Mouse (Mus musculus) liver, adult (tissue): ENCODE measurements around the gene Tnfrsf21.

ENCODE experiments used
- GATA4 ChIP-seq: IDR thresholded peaks from 2 replicates; pipeline ENCODE4 v1.6.1; 2014; ENCODE audit warnings: mild to moderate bottlenecking, low read length; ENCODE audit not compliant: insufficient replicate concordance

The Tnfrsf21 gene

DNA sequence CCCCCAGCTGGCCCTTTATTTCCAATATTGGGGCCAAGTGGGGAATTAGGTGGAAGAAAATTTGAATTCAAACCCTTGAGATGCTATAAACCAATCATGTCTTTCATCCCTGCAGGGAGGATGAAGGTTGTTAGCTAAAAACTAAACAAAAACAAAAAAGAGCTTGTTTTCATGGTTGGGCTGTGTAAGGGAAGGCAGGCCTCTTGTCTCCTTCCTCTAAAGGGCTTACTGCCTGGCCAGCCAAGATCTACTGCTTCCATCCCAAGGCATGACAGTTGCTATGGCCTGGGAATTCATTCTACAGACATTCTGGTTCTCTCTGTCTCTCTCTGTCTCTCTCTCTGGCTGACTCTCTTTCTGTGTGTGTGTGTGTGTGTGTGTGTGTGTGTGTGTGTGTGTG lies 1.7 kb downstream of the Tnfrsf21 start:
- TF ChIP-seq GATA4: no peak

- no peak for TF ChIP-seq GATA4
These were observed 3.3 kb downstream of the Tnfrsf21 start for GRCm38 (mm10) chr17:43019660-43020059.

DNA sequence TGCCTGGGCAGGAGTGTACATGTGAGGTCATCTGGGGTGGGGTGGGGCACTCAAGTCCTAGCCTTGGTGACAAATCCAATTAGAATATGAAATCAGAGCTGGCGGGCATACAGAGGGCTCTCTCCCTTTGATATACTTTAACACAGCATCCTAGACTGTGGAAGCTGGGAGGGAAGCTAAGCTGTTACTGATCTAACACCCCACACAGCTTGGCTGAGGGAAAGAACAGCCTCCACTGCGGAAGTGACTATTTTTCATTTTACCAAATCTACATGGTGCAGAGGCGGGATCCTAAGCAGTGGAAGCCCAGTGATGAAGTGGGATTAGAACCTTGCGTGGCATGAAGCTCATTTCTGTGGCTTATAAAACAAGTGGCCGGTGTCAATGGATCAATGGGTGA lies 4.7 kb downstream of the Tnfrsf21 start:
- TF ChIP-seq GATA4: no peak

DNA sequence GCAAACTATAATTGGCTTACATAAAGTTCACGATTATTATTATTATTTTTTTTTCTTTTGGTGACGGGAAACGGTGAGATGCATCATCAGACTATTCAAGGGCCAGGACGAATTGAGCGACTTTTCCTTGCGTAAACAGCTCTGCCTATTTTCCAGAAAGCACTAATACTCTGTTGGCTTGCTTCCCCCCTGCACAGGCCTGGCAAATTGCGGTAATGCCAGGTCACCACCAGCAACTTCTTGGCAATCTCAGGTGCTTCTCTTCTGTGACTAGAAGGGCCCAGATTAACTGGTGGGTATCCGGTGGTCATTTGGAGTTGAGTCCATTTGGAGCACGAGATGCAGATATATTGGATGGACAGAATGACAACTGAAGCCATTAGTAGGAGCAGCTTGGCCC lies 5.7 kb downstream of the Tnfrsf21 start:
- TF ChIP-seq GATA4: no peak

DNA sequence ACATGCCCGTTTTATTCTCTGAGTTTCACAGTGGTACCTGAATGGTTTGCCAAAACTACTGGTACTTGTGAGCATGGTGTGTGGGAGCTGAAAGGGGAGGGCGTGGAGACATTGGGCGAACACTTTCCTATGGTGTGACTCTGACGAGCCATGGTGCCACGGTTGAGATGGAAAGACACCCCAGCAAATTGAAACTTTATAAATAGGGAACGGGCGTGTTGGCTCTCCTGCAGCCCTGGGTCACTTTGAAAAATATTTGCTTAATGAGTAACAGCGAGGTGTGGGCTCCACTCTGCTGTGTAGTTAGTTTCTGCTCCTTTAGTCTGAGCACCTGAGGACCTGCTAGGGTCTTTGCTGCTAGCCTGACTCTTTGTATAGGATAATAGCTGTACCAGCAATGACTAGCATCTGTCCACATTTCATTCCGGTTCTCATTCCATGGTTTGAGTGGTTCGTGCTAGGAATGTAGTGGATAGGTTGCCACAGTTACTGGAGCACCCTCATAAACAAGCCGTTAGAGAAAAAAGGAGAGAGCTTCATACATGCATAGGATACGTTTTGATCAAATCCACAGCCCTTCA lies 7.4 kb downstream of the Tnfrsf21 start:
- no peak for TF ChIP-seq GATA4

- no peak for TF ChIP-seq GATA4
These were observed 8.2 kb downstream of the Tnfrsf21 start for GRCm38 (mm10) chr17:43024531-43024930.

GRCm38 (mm10) chr17:43025048-43025447 lies 8.7 kb downstream of the Tnfrsf21 start:
- TF ChIP-seq GATA4: no peak

DNA sequence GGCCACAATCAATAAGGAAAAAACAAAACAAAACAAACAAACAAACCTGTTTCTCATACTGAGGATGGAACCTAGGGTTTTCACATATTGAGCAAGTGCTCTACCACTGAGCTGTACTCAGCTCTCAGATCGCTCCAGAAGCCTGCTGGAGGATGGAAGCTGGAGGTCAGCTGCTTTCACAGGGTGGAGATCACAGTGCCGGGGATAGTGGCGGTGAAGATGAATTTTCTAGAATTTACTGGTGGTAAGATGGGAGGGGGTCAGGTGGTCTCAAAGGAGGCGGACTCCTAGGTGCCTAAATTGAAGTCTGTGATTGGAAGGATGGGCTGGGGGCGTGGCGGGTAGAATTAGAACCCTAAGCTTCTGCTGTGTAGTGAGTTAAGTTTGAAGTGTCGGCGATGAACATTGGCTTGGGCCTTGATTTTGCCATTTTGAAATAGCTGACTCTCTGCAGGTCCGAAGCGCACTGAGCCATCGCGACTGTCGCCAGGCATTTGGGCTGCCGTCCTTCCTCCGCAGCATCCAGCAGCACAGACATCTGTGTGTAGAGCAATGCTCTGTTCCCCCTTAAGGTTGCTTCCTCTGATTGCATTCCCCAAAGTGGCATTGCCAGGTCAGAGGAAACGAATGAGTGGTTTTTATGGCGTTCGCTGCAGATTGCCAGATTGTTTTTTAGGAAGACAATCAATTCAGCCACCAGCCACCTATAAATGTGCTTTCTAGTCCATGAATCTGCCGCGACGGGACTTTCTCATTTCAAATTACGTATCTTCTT lies 9.7 kb downstream of the Tnfrsf21 start:
- TF ChIP-seq GATA4: no peak

DNA sequence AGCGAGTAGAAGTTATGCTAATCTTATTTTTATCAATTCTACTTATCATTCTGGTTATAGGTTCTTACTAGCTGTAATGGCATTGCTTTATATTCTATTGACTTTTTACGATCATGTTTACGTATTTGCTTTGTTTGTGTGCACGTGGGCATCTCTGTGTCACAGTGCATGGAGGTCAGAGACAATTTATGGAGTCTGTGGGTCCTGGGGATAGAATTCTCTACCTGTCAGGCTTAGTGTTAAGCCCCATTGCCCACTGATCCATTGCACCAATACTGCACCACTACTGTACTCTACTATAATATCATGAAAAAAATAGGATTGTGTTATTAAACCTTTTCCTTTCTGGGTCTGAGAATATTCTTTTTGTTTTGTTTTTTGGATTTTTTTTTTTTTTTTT lies 10.4 kb downstream of the Tnfrsf21 start:
- TF ChIP-seq GATA4: no peak

- no peak for TF ChIP-seq GATA4
These were observed 13.2 kb downstream of the Tnfrsf21 start for GRCm38 (mm10) chr17:43029546-43029945.

GRCm38 (mm10) chr17:43030290-43030689 lies 13.9 kb downstream of the Tnfrsf21 start:
- TF ChIP-seq GATA4: no peak

DNA sequence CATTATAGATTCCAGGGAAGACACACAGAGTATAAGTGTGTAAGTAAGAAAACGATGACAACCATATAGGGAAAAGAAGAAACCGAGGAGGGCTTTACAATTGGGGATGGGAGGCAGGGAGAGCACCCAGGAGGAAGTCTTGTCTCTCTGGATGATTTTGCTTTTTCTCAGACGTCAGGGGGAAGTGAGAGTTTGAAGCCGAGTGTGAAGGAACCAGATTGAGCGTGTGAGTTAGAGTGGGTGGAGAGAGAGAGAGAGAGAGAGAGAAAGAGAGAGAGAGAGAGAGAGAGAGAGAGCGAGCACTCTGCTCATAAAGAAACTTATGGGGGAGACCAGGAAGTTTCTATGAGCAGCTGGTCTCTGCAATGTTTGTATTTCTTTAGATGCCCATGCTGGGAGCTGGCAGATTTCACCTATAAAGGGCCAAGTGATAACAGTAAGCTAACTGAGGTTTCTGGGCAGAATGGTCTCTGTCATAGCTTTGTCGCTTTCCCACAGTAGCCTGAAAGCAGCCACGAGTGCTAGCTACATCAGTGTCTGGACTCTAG lies 16.2 kb downstream of the Tnfrsf21 start:
- TF ChIP-seq GATA4: no peak

- TF ChIP-seq GATA4: no peak
These were observed 19.0 kb downstream of the Tnfrsf21 start for GRCm38 (mm10) chr17:43035386-43035785.

DNA sequence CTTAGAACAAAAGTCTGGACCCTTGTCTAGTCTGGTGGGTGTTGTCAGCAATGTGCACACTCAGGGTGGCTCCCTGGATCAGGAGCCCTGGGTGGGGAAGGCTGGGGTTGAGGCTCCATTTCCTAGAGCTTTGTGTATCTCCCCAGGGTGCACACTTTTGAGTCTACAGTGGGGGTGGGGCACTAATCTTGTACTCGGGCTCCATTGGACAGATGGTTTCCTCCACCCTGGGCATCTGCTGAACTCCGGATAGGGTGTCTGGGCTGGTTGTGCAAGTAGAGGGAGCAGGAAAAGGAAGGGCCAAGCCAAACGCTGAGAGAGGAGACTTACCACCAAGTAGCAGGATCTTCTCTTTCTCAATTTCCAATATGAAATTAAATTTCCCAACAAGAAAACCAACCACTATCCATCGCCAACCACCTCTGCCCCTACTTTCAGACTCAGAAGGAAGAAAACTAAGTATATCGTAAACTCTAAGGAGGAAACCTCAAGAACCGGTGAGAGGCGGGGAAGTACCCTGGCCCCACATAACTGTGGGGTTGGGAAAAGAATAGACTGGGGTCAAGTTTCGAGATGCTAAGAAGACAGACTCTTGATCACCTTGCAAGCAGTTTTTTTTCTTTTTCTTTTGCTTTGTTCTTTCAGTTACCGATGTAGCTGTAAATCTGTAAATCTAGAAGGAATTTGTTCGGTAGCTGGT lies 19.9 kb downstream of the Tnfrsf21 start:
- TF ChIP-seq GATA4: no peak

DNA sequence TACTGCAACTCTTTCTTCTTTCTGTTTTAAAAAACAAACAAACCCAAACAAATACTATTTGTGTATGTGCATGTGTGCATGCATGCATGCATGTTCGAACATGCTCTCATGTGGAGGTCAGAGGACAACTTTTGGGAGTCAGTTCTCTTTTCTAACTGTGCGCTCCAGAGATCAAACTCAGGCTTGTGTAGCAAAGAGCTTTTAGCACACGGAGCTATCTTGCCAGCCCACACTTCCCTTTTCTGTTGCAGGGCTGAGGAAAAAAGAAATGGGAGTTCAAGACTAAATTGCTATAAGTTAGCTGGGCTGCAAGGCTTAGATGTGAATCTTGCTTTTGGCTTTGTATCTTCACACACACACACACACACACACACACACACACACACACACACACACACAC lies 24.2 kb downstream of the Tnfrsf21 start:
- no peak for TF ChIP-seq GATA4

DNA sequence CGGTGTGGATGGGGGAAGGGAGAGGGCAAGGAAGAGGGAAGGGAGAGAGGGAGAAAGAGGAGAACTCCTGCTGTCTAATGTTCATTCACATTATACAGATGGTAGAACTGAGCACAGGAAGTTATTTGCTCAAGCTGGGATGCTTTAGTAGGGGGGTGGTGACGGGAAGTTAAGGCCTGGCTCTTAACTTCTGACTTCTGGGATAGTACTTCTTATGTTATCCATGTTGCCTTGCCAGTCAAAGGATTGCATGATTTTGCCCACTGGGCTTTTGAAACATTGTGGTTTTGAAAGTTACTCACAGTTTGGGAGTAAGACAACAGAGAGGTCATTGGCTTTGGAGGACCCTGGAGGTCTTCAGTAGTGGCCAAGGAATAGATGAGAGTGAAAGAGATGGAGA lies 34.3 kb downstream of the Tnfrsf21 start:
- no peak for TF ChIP-seq GATA4
